Mouse (Mus musculus) MEL (cell line): ENCODE results near the gene Itgb3bp. TPM values are rescaled to one million over a fixed set of nuclear protein-coding genes. Genes with fewer than 3 reads are reported as not detected.

Source experiments
- DNase-seq: peaks from one replicate; pipeline ENCODE4 v3.0.0; 2011; ENCODE audit warnings: low read depth, low spot score
- H3K27ac ChIP-seq: 2 replicates; pipeline ENCODE4 v1.5.1; 2012; ENCODE audit warnings: low read depth, mild to moderate bottlenecking, control low read depth, low read length, moderate library complexity; ENCODE audit not compliant: control insufficient read depth
- H3K27me3 ChIP-seq, 2 experiments: fragments of 150-350 bp in 1 of 2; sonication (generic) in 1 of 2; 2 replicates each; pipeline ENCODE4 v1.6.1; 2012; ENCODE audit warnings: low read length in 2 of 2, mild to moderate bottlenecking in 2 of 2, improper control_type of control experiment in 1 of 2, moderate library complexity in 1 of 2; ENCODE audit not compliant: insufficient read depth in 2 of 2, control insufficient read depth in 1 of 2
- H3K36me3 ChIP-seq, 2 experiments: 2 replicates each; pipeline ENCODE4 v1.6.1; 2012 to 2014; ENCODE audit warnings: low read length in 2 of 2, improper control_type of control experiment in 1 of 2, inconsistent platforms in 1 of 2, mild to moderate bottlenecking in 1 of 2; ENCODE audit not compliant: insufficient read depth in 2 of 2, control insufficient read depth in 1 of 2
- H3K4me1 ChIP-seq, 2 experiments: fragments of 150-350 bp in 1 of 2; sonication (generic) in 1 of 2; 2 replicates each; pipeline ENCODE4 v1.6.1; 2012; ENCODE audit warnings: low read length in 2 of 2, improper control_type of control experiment in 1 of 2, mild to moderate bottlenecking in 1 of 2; ENCODE audit not compliant: insufficient read depth in 2 of 2, control insufficient read depth in 1 of 2
- H3K4me3 ChIP-seq, 2 experiments: fragments of 150-350 bp in 1 of 2; sonication (generic) in 1 of 2; 2 replicates each; pipeline ENCODE4 v1.5.1; 2012; ENCODE audit warnings: low read depth in 2 of 2, low read length in 2 of 2, mild to moderate bottlenecking in 2 of 2, moderate library complexity in 2 of 2, control low read depth in 1 of 2, improper control_type of control experiment in 1 of 2; ENCODE audit not compliant: control insufficient read depth in 1 of 2, insufficient read depth in 1 of 2
- H3K79me2 ChIP-seq: 2 replicates; pipeline ENCODE4 v1.6.1; 2012; ENCODE audit warnings: mild to moderate bottlenecking, low read length, moderate library complexity; ENCODE audit not compliant: control insufficient read depth, poor library complexity, insufficient read depth
- H3K9ac ChIP-seq: 2 replicates; pipeline ENCODE4 v1.6.1; 2012; ENCODE audit warnings: low read depth, mild to moderate bottlenecking, control low read depth, low read length, moderate library complexity; ENCODE audit not compliant: control insufficient read depth, poor library complexity, severe bottlenecking
- H3K9me3 ChIP-seq: fragments of 150-350 bp; sonication (generic); replicated peaks from 2 replicates; pipeline ENCODE4 v1.6.1; 2012; ENCODE audit warnings: mild to moderate bottlenecking, low read length, improper control_type of control experiment, moderate library complexity; ENCODE audit not compliant: insufficient read depth
- BHLHE40 ChIP-seq: IDR thresholded peaks from 2 replicates; pipeline ENCODE4 v1.6.1; 2012; ENCODE audit warnings: low read depth, mild to moderate bottlenecking, inconsistent platforms, low read length, improper control_type of control experiment, borderline replicate concordance
- CHD1 ChIP-seq: IDR thresholded peaks from 2 replicates; pipeline ENCODE4 v1.6.1; 2012; ENCODE audit warnings: low read depth, mild to moderate bottlenecking, inconsistent platforms, low read length, improper control_type of control experiment
- CHD2 ChIP-seq: IDR thresholded peaks from 2 replicates; pipeline ENCODE4 v1.6.1; 2011; ENCODE audit warnings: low read length, improper control_type of control experiment
- ELF1 ChIP-seq: IDR thresholded peaks from 2 replicates; pipeline ENCODE4 v1.6.1; 2014; ENCODE audit warnings: low read depth, mild to moderate bottlenecking, inconsistent platforms, low read length, improper control_type of control experiment, moderate library complexity
- ETS1 ChIP-seq: IDR thresholded peaks from 2 replicates; pipeline ENCODE4 v1.6.1; 2012; ENCODE audit warnings: low read depth, mild to moderate bottlenecking, inconsistent platforms, low read length, improper control_type of control experiment, moderate library complexity
- GABPA ChIP-seq: IDR thresholded peaks from 2 replicates; pipeline ENCODE4 v1.6.1; 2012; ENCODE audit warnings: low read depth, mild to moderate bottlenecking, inconsistent platforms, low read length, improper control_type of control experiment, moderate library complexity
- JUND ChIP-seq: IDR thresholded peaks from 2 replicates; pipeline ENCODE4 v1.6.1; 2011; ENCODE audit warnings: low read depth, mild to moderate bottlenecking, improper control_type of control experiment, low read length
- MAFK ChIP-seq: IDR thresholded peaks from 2 replicates; pipeline ENCODE4 v1.6.1; 2011; ENCODE audit warnings: low read depth, mild to moderate bottlenecking, low read length, improper control_type of control experiment, borderline replicate concordance
- MEF2A ChIP-seq: IDR thresholded peaks from 2 replicates; pipeline ENCODE4 v1.6.1; 2014; ENCODE audit warnings: low read depth, mild to moderate bottlenecking, inconsistent platforms, low read length, improper control_type of control experiment; ENCODE audit not compliant: poor library complexity, insufficient replicate concordance, severe bottlenecking; ENCODE audit errors: extremely low read depth
- MYB ChIP-seq: IDR thresholded peaks from 2 replicates; pipeline ENCODE4 v1.6.1; 2011; ENCODE audit warnings: mild to moderate bottlenecking, low read depth, low read length, improper control_type of control experiment
- MYC ChIP-seq: IDR thresholded peaks from 2 replicates; pipeline ENCODE4 v1.6.1; 2011; ENCODE audit warnings: low read depth, mild to moderate bottlenecking, low read length, improper control_type of control experiment, moderate library complexity
- POLR2AphosphoS2 ChIP-seq: IDR thresholded peaks from 2 replicates; pipeline ENCODE4 v1.6.1; 2011; ENCODE audit warnings: low read length, improper control_type of control experiment
- POLR2AphosphoS5 ChIP-seq: IDR thresholded peaks from 2 replicates; pipeline ENCODE4 v1.6.1; 2012; ENCODE audit warnings: low read depth, borderline replicate concordance, mild to moderate bottlenecking, inconsistent platforms, low read length, moderate library complexity, mixed read lengths
- RAD21 ChIP-seq: IDR thresholded peaks from 2 replicates; pipeline ENCODE4 v1.6.1; 2011; ENCODE audit warnings: mild to moderate bottlenecking, low read depth, low read length, improper control_type of control experiment
- RCOR1 ChIP-seq: IDR thresholded peaks from 2 replicates; pipeline ENCODE4 v1.6.1; 2012; ENCODE audit warnings: low read depth, mild to moderate bottlenecking, inconsistent platforms, low read length, improper control_type of control experiment
- SMC3 ChIP-seq: IDR thresholded peaks from 2 replicates; pipeline ENCODE4 v1.6.1; 2011; ENCODE audit warnings: low read depth, low read length, improper control_type of control experiment
- UBTF ChIP-seq: IDR thresholded peaks from 2 replicates; pipeline ENCODE4 v1.6.1; 2012; ENCODE audit warnings: low read depth, mild to moderate bottlenecking, inconsistent platforms, low read length, improper control_type of control experiment, moderate library complexity, borderline replicate concordance; ENCODE audit not compliant: insufficient read depth
- ZMIZ1 ChIP-seq: IDR thresholded peaks from 2 replicates; pipeline ENCODE4 v1.6.1; 2012; ENCODE audit warnings: low read depth, mild to moderate bottlenecking, inconsistent platforms, low read length, improper control_type of control experiment, moderate library complexity
- ZNF384 ChIP-seq: IDR thresholded peaks from 2 replicates; pipeline ENCODE4 v1.6.1; 2012; ENCODE audit warnings: low read depth, mild to moderate bottlenecking, inconsistent platforms, low read length, improper control_type of control experiment
- polyA plus RNA-seq, 2 experiments: library from polyadenylated mRNA; stranded (reverse) in 1 of 2; unstranded in 1 of 2; fragments of >175 nt in 1 of 2; fragments of >200 nt in 1 of 2; gene quantifications; 2 replicates each; pipeline versions ENCODE4 v1.2.1 to v1.2.4; 2012; ENCODE audit warnings: low replicate concordance in 2 of 2, low read depth in 1 of 2; ENCODE audit not compliant: insufficient read length in 2 of 2, insufficient read depth in 1 of 2, missing spikeins in 1 of 2
- total RNA-seq: library from RNA; depleted of rRNA; stranded (reverse); fragments of 300-350 nt; gene quantifications from 2 replicates; pipeline ENCODE4 v1.2.3, GENCODE M21; 2012

The Itgb3bp gene
- total and polyA plus RNA-seq, 3 experiments, result 5.5 to 6.5 TPM; not detected in 1

DNA sequence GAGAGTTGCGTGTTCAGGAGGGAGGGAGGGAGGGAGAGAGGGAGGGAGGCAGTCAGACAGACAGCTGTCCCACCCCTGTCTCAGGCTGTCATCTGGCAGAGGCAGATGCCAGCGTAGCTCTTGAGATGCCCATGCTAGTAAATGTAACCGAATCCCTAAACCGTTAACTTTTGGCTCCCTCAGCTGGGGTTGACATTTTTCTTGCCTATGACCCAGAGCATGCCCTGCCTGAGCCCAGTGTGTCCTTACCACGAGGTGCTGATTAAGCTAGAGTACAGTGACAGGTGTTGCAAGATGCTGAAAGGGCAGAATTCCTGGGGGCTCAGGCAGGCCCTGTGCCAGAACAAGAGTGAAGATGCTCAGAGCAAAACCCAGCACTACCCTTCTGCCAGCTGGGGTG is 44.8 kb upstream of the Itgb3bp start:
- H3K36me3 ChIP-seq, result no peaks in the 10 kb centered on the region
- no peaks in the 10 kb centered on the region for H3K4me1 ChIP-seq
- no peak for TF ChIP-seq GABPA
- no peak for TF ChIP-seq CHD1
- TF ChIP-seq MEF2A, result no peak
- TF ChIP-seq ELF1, result no peak
- TF ChIP-seq POLR2AphosphoS2, result no peak
- TF ChIP-seq JUND, result no peak
- TF ChIP-seq RCOR1, result no peak
- TF ChIP-seq BHLHE40, result no peak
- TF ChIP-seq UBTF, result no peak
- TF ChIP-seq POLR2AphosphoS5, result no peak
- no peak for TF ChIP-seq ZNF384
- TF ChIP-seq CHD2, result no peak
- TF ChIP-seq MYC, result no peak
- no peak overlapping the region for H3K4me3 ChIP-seq
- no peaks in the 10 kb centered on the region for H3K9me3 ChIP-seq
- no peak for DNase-seq
- no peaks in the 10 kb centered on the region for H3K27me3 ChIP-seq
- no peak overlapping the region for H3K9ac ChIP-seq
- no peaks in the 10 kb centered on the region for H3K79me2 ChIP-seq
- H3K27ac ChIP-seq, result no peak overlapping the region

GRCm38 (mm10) chr4:99973931-99974330 is 44.3 kb upstream of the Itgb3bp start:
- no peak for TF ChIP-seq ZMIZ1
- no peak for TF ChIP-seq POLR2AphosphoS2
- TF ChIP-seq SMC3, result no peak
- TF ChIP-seq MAFK, result no peak
- TF ChIP-seq CHD2, result no peak
- TF ChIP-seq MYB, result no peak
- no peak for TF ChIP-seq RAD21
- no peak for TF ChIP-seq RCOR1
- TF ChIP-seq ETS1, result no peak
- TF ChIP-seq, all 39 proteins: peak for 0
- no peak overlapping the region for H3K27ac ChIP-seq
- H3K9ac ChIP-seq, result no peak overlapping the region
- H3K27me3 ChIP-seq, result no peaks in the 10 kb centered on the region
- H3K9me3 ChIP-seq, result no peaks in the 10 kb centered on the region
- H3K79me2 ChIP-seq, result no peaks in the 10 kb centered on the region
- DNase-seq, result no peak
- no peaks in the 10 kb centered on the region for H3K36me3 ChIP-seq
- no peak overlapping the region for H3K4me3 ChIP-seq
- no peaks in the 10 kb centered on the region for H3K4me1 ChIP-seq
